Mouse (Mus musculus): ENCODE data around the gene Mpv17l.

DNA sequence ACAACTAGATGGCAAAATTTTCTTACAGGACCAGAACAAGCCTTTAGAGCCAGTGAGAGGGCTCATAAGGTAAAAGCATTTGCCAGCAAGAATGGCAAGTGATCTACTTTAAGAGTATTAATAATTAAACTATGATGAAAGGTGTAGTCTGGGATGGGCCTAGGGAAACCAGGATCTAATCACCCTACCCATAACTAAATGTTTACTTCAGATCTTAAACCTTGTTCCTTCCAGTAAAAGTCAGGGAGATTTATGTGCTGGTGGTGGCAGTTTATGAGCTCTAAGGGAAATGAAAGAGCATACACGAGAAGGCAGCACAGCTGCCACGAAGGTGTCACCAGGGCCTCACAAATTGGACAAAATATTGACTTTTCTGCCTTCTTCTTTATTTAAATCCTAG, 8.9 kb upstream of the Mpv17l start:
- TF ChIP-seq CTCF (IDR thresholded peaks at IDR 0.05; ENCODE audit: control insufficient read depth, insufficient read depth, low read length) (no peak), POLR2A (IDR thresholded peaks at IDR 0.05; ENCODE audit: borderline replicate concordance, control insufficient read depth, low read depth, low read length) (no peak)

All from bone marrow, adult 2 months (tissue).